Mouse (Mus musculus) C2C12 (cell line): ENCODE data around the gene Aym1. TPM values are rescaled to one million over a fixed set of nuclear protein-coding genes. Genes with fewer than 3 reads are reported as not detected.

ENCODE experiments used
- H3K27me3 ChIP-seq: one replicate; pipeline ENCODE4 v1.6.1; 2011; ENCODE audit not compliant: control insufficient read depth, insufficient read depth, insufficient read length
- H3K36me3 ChIP-seq: one replicate; pipeline ENCODE4 v1.6.1; 2011; ENCODE audit not compliant: control insufficient read depth, insufficient read depth
- H3K4me3 ChIP-seq: one replicate; pipeline ENCODE4 v1.5.1; 2011; ENCODE audit warnings: mild to moderate bottlenecking, control low read depth; ENCODE audit not compliant: poor library complexity, insufficient read depth, severe bottlenecking
- H3K79me2 ChIP-seq: one replicate; pipeline ENCODE4 v1.6.1; 2011; ENCODE audit not compliant: control insufficient read depth, insufficient read depth
- H3K79me3 ChIP-seq: one replicate; pipeline ENCODE4 v1.6.1; 2011; ENCODE audit warnings: low read depth, control low read depth
- H3ac ChIP-seq: one replicate; pipeline ENCODE3; 2011; ENCODE audit warnings: low read depth; ENCODE audit not compliant: control insufficient read depth, insufficient read length
- CEBPB ChIP-seq: IDR thresholded peaks from one replicate; pipeline ENCODE4 v1.6.1; 2011; ENCODE audit warnings: low read depth, mild to moderate bottlenecking, control low read depth, moderate library complexity
- CTCF ChIP-seq: IDR thresholded peaks from one replicate; pipeline ENCODE4 v1.5.1; 2011; ENCODE audit not compliant: control insufficient read depth, insufficient read depth, insufficient read length
- FOSL1 ChIP-seq: IDR thresholded peaks from one replicate; pipeline ENCODE4 v1.8.0; 2011; ENCODE audit warnings: mild to moderate bottlenecking, low read length; ENCODE audit not compliant: poor library complexity, insufficient read depth, severe bottlenecking
- MAX ChIP-seq: IDR thresholded peaks from one replicate; pipeline ENCODE4 v1.6.1; 2011; ENCODE audit warnings: mild to moderate bottlenecking, control low read depth
- MYOD1 ChIP-seq: IDR thresholded peaks from one replicate; pipeline ENCODE4 v1.6.1; 2011; ENCODE audit warnings: low read depth; ENCODE audit not compliant: control insufficient read depth, insufficient read length
- MYOG ChIP-seq: IDR thresholded peaks from one replicate; pipeline ENCODE4 v1.6.1; 2011; ENCODE audit not compliant: control insufficient read depth, insufficient read length; ENCODE audit errors: extremely low read depth
- USF1 ChIP-seq: IDR thresholded peaks from one replicate; pipeline ENCODE4 v1.6.1; 2011; ENCODE audit warnings: low read depth, mild to moderate bottlenecking, control low read depth, moderate library complexity
- polyA plus RNA-seq: library from polyadenylated mRNA; unstranded; fragments of >200 nt; fragmentation: generic; extraction: Trizol; gene quantifications from one replicate; pipeline ENCODE4 v1.2.1, GENCODE M21; 2012; ENCODE audit warnings: missing spikeins

Gene Aym1
- polyA plus RNA-seq, 1 experiment = not detected

GRCm38 (mm10) chr5:113329463-113329862, 27.6 kb upstream of the Aym1 start:
- TF ChIP-seq CTCF (no peak), MAX (no peak), CEBPB (no peak), FOSL1 (no peak), USF1 (no peak), MYOG (no peak), MYOD1 (no peak)
- Histone ChIP-seq H3K27me3 (peaks cover 20% of the 10 kb centered on the region), H3K4me3 (no peak overlapping the region), H3ac (no peak overlapping the region), H3K79me3 (no peaks in the 10 kb centered on the region), H3K79me2 (no peaks in the 10 kb centered on the region), H3K36me3 (no peaks in the 10 kb centered on the region)

DNA sequence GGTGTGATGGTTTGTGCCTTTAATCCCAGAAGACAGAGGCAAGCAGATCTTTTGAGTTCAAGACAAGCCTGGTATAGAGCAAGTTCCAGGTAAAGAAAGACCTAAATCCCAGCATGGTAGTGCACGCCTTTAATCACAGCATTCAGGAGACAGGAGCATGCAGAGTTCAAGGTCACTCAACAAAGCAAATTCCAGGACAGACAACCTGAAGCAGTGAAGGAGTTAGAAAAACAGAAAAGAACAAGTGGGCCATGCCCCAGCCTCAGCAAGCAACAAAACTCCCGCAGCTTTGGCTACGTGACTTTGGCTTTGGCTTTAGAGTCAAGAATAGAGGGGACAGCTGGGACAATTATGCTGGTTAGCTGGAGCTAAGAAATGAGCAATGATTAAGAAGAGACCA, 26.9 kb upstream of the Aym1 start:
- H3K79me3 ChIP-seq = no peaks in the 10 kb centered on the region
- no peaks in the 10 kb centered on the region for H3K79me2 ChIP-seq
- no peak overlapping the region for H3ac ChIP-seq
- H3K27me3 ChIP-seq = peaks cover 22% of the 10 kb centered on the region
- no peak overlapping the region for H3K4me3 ChIP-seq
- TF ChIP-seq MYOD1 (no peak), FOSL1 (no peak), CTCF (no peak), CEBPB (no peak), MAX (no peak), USF1 (no peak), MYOG (no peak)
- no peaks in the 10 kb centered on the region for H3K36me3 ChIP-seq

GRCm38 (mm10) chr5:113332239-113332638, 24.9 kb upstream of the Aym1 start:
- H3K79me3 ChIP-seq = no peaks in the 10 kb centered on the region
- TF ChIP-seq CTCF (no peak), MAX (no peak), FOSL1 (no peak), MYOG (no peak), USF1 (no peak), MYOD1 (no peak), CEBPB (no peak)
- H3K4me3 ChIP-seq = no peak overlapping the region
- no peaks in the 10 kb centered on the region for H3K79me2 ChIP-seq
- H3ac ChIP-seq = no peak overlapping the region
- H3K27me3 ChIP-seq = peaks cover 34% of the 10 kb centered on the region
- H3K36me3 ChIP-seq = no peaks in the 10 kb centered on the region

DNA sequence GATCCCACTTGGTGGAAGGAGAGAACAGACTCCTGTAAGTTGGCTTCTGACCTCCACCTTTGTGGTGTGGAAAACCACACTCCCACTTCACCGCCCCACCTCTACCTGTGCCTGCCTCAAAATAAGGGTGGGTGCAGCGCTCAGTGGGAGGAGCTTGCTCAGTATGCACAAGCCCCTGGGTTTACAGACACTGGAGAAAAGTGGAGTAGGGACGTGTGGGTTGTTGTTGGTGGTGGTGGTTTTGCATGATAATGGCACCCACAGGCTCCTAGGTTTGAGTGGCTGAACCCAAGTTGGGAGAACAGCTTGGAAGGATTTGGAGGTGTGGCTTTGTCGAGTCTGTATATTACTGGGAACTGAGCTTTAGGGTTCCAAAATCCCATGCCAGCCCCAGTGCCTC, 24.2 kb upstream of the Aym1 start:
- no peak overlapping the region for H3K4me3 ChIP-seq
- H3ac ChIP-seq = no peak overlapping the region
- TF ChIP-seq MYOD1 (no peak), FOSL1 (no peak), USF1 (no peak), CEBPB (no peak), MAX (no peak), CTCF (no peak), MYOG (no peak)
- no peaks in the 10 kb centered on the region for H3K79me3 ChIP-seq
- H3K27me3 ChIP-seq = peaks cover 40% of the 10 kb centered on the region
- no peaks in the 10 kb centered on the region for H3K79me2 ChIP-seq
- no peaks in the 10 kb centered on the region for H3K36me3 ChIP-seq

GRCm38 (mm10) chr5:113334621-113335530, 22.2 kb upstream of the Aym1 start:
- Histone ChIP-seq H3K79me3 (no peaks in the 10 kb centered on the region), H3K79me2 (no peaks in the 10 kb centered on the region), H3K27me3 (peaks cover 56% of the 10 kb centered on the region), H3K36me3 (no peaks in the 10 kb centered on the region), H3K4me3 (no peak overlapping the region), H3ac (no peak overlapping the region)
- TF ChIP-seq USF1 (no peak), CEBPB (no peak), MYOG (no peak), FOSL1 (no peak), MYOD1 (no peak), MAX (no peak), CTCF (no peak)
